Mouse (Mus musculus): ENCODE measurements around the gene Dusp27.

- TF ChIP-seq CTCF (IDR thresholded peaks at IDR 0.05; ENCODE audit: borderline replicate concordance, insufficient read depth, low read length) (no peak), POLR2A (IDR thresholded peaks at IDR 0.05; ENCODE audit: low read depth, low read length) (no peak)
These were observed 11.4 kb upstream of the Dusp27 start for GRCm38 (mm10) chr1:166139113-166139512.

Data from embryonic fibroblast, embryonic 13.5 days (primary cell).